Mouse (Mus musculus) liver, adult 2 months (tissue): ENCODE measurements around the gene Gm21962. TPM values are rescaled to one million over a fixed set of nuclear protein-coding genes. Genes with fewer than 3 reads are reported as not detected.

ENCODE experiments used
- DNase-seq: peaks from one replicate; pipeline ENCODE4 v3.0.0-alpha.2; 2011; ENCODE audit warnings: low read depth, low spot score; ENCODE audit errors: extremely low read depth
- H3K27ac ChIP-seq: fragments of 200-500 bp; replicated peaks from 2 replicates; pipeline ENCODE4 v1.5.1; 2012; ENCODE audit warnings: low read depth, mild to moderate bottlenecking, control low read depth, inconsistent platforms, low read length; ENCODE audit not compliant: insufficient read depth
- H3K27me3 ChIP-seq: fragments of 200-500 bp; 2 replicates; pipeline ENCODE4 v1.6.1; 2012; ENCODE audit warnings: mild to moderate bottlenecking, moderate library complexity, low read length, inconsistent platforms; ENCODE audit not compliant: control insufficient read depth, insufficient read depth
- H3K36me3 ChIP-seq: fragments of 200-500 bp; 2 replicates; pipeline ENCODE4 v1.6.1; 2012; ENCODE audit warnings: low read length, inconsistent platforms; ENCODE audit not compliant: control insufficient read depth, insufficient read depth
- H3K4me1 ChIP-seq: fragments of 200-500 bp; 2 replicates; pipeline ENCODE4 v1.6.1; 2011; ENCODE audit warnings: low read length; ENCODE audit not compliant: control insufficient read depth, insufficient read depth
- H3K4me3 ChIP-seq: fragments of 200-500 bp; 2 replicates; pipeline ENCODE4 v1.5.1; 2011; ENCODE audit warnings: low read depth, mild to moderate bottlenecking, control low read depth, low read length, moderate library complexity; ENCODE audit not compliant: insufficient read depth
- H3K79me2 ChIP-seq: fragments of 200-500 bp; 2 replicates; pipeline ENCODE4 v1.6.1; 2012; ENCODE audit warnings: inconsistent platforms, mild to moderate bottlenecking, low read length, moderate library complexity; ENCODE audit not compliant: control insufficient read depth, insufficient read depth
- H3K9ac ChIP-seq: fragments of 200-500 bp; 2 replicates; pipeline ENCODE4 v1.6.1; 2012; ENCODE audit warnings: low read depth, mild to moderate bottlenecking, control low read depth, inconsistent platforms, low read length
- CTCF ChIP-seq: fragments of 200-500 bp; IDR thresholded peaks from 2 replicates; pipeline ENCODE4 v1.5.1; 2011; ENCODE audit warnings: low read depth, low read length, control low read depth
- POLR2A ChIP-seq: fragments of 200-500 bp; IDR thresholded peaks from 2 replicates; pipeline ENCODE4 v1.6.1; 2011; ENCODE audit warnings: low read length, control low read depth; ENCODE audit not compliant: insufficient read depth; ENCODE audit errors: extremely low read depth
- WGBS: fragments of 180-500 bp; shearing (Covaris S2); methylation state at CpG from one replicate; pipeline ENCODE4 v1.1.7; 2018; 5-methylcytosine and 5-hydroxymethylcytosine counted together
- polyA plus RNA-seq: library from polyadenylated mRNA; depleted of rRNA; stranded (reverse); fragments of >200 nt; gene quantifications from 2 replicates; pipeline ENCODE4 v1.2.3, GENCODE M21; 2012; rRNA removed
- total RNA-seq: library from RNA; depleted of rRNA; stranded (reverse); fragments of >200 nt; gene quantifications from 2 replicates; pipeline ENCODE4 v1.2.3, GENCODE M21; 2014; rRNA removed

Gm21962 gene
- total and polyA plus RNA-seq, 2 experiments, result not detected

DNA sequence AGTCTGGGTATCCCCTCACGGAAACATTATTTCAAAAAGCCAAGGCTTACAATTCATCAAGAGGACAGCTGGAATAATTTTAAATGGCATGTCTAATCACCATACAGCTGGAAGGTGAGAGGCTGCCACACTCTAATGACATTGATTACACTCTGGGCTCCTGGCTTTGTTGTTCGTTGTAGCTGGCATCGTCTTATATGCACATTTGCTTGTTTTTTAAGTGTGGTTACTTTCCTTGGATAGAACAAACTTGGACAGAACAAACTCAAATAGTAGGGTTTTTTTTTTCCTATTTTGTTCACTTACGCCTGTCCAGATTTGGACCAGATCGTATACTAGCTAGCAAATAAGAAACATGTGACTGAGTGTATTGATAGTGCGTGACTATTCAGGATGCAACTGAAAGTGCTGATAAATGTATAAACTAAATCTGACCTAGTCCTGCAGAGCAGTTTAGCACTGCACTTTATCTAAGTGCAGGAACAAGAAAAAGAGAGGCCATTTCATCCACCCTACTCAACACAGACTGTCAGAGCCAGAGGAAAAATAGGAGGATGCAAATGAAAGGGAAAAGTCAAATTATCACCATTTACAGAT lies 12.6 kb downstream of the Gm21962 start:
- Histone ChIP-seq H3K4me3 (no peak overlapping the region), H3K79me2 (no peaks in the 10 kb centered on the region), H3K27me3 (no peaks in the 10 kb centered on the region), H3K36me3 (no peaks in the 10 kb centered on the region), H3K9ac (no peak overlapping the region), H3K27ac (no peak overlapping the region), H3K4me1 (no peaks in the 10 kb centered on the region)
- DNase-seq, result no peak
- TF ChIP-seq POLR2A, result no peak
- TF ChIP-seq CTCF, result no peak
- WGBS, result 74% methylated on average over 6 of the region's 6 CpGs

DNA sequence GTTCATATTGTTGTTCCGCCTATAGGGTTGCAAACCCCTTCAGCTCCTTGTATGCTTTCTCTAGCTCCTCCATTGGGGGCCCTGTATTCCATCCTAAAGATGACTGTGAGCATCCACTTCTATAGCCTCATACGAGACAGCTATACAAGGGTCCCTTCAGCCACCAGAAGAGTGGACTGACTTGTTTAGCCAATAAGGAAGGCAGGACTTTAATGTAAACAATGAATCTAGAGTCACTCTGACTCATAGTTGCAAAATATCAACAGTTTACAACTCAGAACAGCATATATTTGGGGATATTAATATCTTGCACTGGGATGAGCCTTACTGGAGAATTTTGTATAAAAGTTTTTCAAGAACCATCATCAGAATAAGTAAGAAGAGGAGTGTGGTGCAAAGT lies 15.6 kb downstream of the Gm21962 start:
- no peak overlapping the region for H3K4me3 ChIP-seq
- WGBS, result 93% methylated on average over 2 of the region's 2 CpGs
- no peaks in the 10 kb centered on the region for H3K27me3 ChIP-seq
- no peak overlapping the region for H3K9ac ChIP-seq
- TF ChIP-seq CTCF (no peak), POLR2A (no peak)
- no peak for DNase-seq
- no peaks in the 10 kb centered on the region for H3K79me2 ChIP-seq
- no peak overlapping the region for H3K27ac ChIP-seq
- H3K36me3 ChIP-seq, result no peaks in the 10 kb centered on the region
- no peaks in the 10 kb centered on the region for H3K4me1 ChIP-seq

DNA sequence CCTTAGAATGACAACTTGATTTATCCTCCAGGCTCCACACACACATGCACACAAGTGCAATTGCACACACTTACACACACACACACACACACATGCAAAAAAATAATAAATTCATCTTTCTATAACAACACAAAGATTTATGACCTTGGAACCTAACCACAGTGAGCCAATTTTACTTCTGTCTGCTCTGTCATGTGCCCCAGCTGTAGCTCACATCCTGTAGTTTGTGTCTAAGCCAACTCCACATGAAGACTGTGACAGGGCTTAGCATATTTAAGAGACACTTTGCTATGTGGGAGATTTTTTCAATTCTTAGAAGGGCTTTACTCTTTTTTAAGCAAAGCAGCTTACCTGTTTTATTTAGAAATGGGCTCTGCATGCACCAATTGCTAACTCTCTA lies 20.2 kb downstream of the Gm21962 start:
- no peaks in the 10 kb centered on the region for H3K4me1 ChIP-seq
- H3K27me3 ChIP-seq, result no peaks in the 10 kb centered on the region
- H3K79me2 ChIP-seq, result no peaks in the 10 kb centered on the region
- H3K36me3 ChIP-seq, result no peaks in the 10 kb centered on the region
- H3K4me3 ChIP-seq, result no peak overlapping the region
- no peak overlapping the region for H3K27ac ChIP-seq
- no peak overlapping the region for H3K9ac ChIP-seq
- TF ChIP-seq POLR2A (no peak), CTCF (no peak)
- DNase-seq, result no peak

DNA sequence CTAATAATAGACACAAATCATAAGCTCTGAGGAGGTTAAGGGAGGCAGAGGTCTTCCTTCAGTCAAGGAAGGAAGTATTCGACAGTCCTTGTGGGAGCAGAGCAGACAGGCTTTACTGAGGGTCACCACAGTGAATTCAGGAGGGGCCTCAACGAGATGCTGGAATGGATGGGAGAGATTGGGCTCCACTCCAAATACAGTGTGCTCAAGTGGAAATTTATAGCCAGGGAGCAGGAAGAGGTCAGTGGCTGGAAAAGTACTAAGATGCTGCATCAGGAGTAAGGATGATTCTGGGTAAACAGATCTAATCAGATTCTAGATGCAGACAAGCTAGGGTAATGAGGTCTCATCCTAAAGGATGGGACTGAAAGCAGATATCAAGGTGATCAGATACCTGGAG lies 44.6 kb downstream of the Gm21962 start:
- Histone ChIP-seq H3K27me3 (no peaks in the 10 kb centered on the region), H3K36me3 (no peaks in the 10 kb centered on the region), H3K27ac (no peak overlapping the region), H3K79me2 (no peaks in the 10 kb centered on the region), H3K4me1 (no peaks in the 10 kb centered on the region), H3K4me3 (no peak overlapping the region), H3K9ac (no peak overlapping the region)
- TF ChIP-seq CTCF, result no peak
- TF ChIP-seq POLR2A, result no peak
- DNase-seq, result no peak
- 63% methylated on average over 2 of the region's 2 CpGs for WGBS

DNA sequence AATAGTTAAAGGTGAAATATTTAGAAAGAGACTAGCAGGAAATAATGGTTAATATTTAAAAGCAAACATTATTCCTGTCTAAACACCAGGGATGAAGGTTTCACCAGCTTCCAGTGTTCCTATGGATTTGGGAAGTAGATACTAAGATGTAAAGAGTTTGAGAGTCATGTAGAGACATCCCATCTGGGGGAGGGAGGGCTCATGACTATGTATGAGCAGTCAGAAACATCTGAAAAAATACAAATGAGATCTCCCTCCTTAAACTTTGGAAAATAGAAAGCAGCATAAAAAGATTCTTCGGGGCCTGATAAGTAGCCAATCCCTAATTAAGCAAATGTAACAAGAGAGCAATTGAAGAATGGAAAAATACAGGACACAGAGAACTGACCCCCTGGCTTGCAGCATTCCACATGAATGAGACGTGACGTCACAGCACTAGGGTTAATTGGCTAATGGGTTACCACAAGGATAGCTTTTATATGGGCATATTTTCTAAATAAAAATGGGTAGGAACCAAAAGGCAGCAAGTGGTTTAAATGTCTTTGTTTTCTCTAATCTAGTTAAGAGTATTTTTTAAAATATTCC lies 45.3 kb downstream of the Gm21962 start:
- DNase-seq, result peak; percentile 1
- Histone ChIP-seq H3K27me3 (no peaks in the 10 kb centered on the region), H3K4me1 (no peaks in the 10 kb centered on the region), H3K4me3 (no peak overlapping the region), H3K27ac (no peak overlapping the region), H3K9ac (no peak overlapping the region), H3K36me3 (no peaks in the 10 kb centered on the region), H3K79me2 (no peaks in the 10 kb centered on the region)
- TF ChIP-seq POLR2A (no peak), CTCF (no peak)
- 85% methylated on average over 3 of the region's 3 CpGs for WGBS

Other genes with a start within 250 kb of the Gm21962 start
- gene Ddit4l, start 49.9 kb upstream of the Gm21962 start, total RNA-seq, result 0.37 and 0.40 TPM in 2 replicates
- 0.44 and 0.45 TPM in 2 replicates for gene Ddit4l, start 49.9 kb upstream of the Gm21962 start, polyA plus RNA-seq
- gene H2afz, start 193.0 kb downstream of the Gm21962 start, total RNA-seq, result 134 and 180 TPM in 2 replicates
- 113 and 141 TPM in 2 replicates for gene H2afz, start 193.0 kb downstream of the Gm21962 start, polyA plus RNA-seq
- gene Dnajb14, start 196.2 kb downstream of the Gm21962 start, total RNA-seq, result 5.9 and 6.2 TPM in 2 replicates
- gene Dnajb14, start 196.2 kb downstream of the Gm21962 start, polyA plus RNA-seq, result 2.2 and 2.9 TPM in 2 replicates
- gene Lamtor3, start 247.0 kb downstream of the Gm21962 start, total RNA-seq, result 24.5 and 26.8 TPM in 2 replicates
- 10.8 and 11.1 TPM in 2 replicates for gene Lamtor3, start 247.0 kb downstream of the Gm21962 start, polyA plus RNA-seq